Mouse (Mus musculus): ENCODE results near the gene Tet2. TPM values are rescaled to one million over a fixed set of nuclear protein-coding genes. Genes with fewer than 3 reads are reported as not detected.
A peak's percentile ranks its signal among the peaks of the same experiment; 100 is the strongest.

Gene Tet2
- total and polyA plus RNA-seq, 2 experiments from 2014 or later = 17.2 to 46.5 TPM

- Histone ChIP-seq H3K27me3 (ENCODE audit: insufficient read depth, low read length) (no peaks in the 10 kb centered on the region), H3K4me3 (ENCODE audit: low read depth, low read length) (no peak overlapping the region), H3K9me3 (ENCODE audit: low read length) (no peaks in the 10 kb centered on the region), H3K4me2 (ENCODE audit: low read depth, low read length, poor library complexity, severe bottlenecking) (no peak overlapping the region), H3K9ac (replicated peaks; ENCODE audit: low read length, poor library complexity, severe bottlenecking) (no peak overlapping the region), H3K36me3 (ENCODE audit: insufficient read depth, low read length) (peaks cover 21% of the 10 kb centered on the region), H3K4me1 (ENCODE audit: insufficient read depth, low read length) (no peaks in the 10 kb centered on the region), H3K27ac (ENCODE audit: low read depth, low read length) (no peak overlapping the region)
- 92% methylated on average over 2 of the region's 2 CpGs for WGBS
- ATAC-seq (ENCODE audit: low FRiP score) = no peak
- TF ChIP-seq CTCF (IDR thresholded peaks at IDR 0.05) = no peak
- DNase-seq (ENCODE audit: low spot score) = no peak
Observed at GRCm38 (mm10) chr3:133491370-133491769, 53.6 kb downstream of the Tet2 start.

DNA sequence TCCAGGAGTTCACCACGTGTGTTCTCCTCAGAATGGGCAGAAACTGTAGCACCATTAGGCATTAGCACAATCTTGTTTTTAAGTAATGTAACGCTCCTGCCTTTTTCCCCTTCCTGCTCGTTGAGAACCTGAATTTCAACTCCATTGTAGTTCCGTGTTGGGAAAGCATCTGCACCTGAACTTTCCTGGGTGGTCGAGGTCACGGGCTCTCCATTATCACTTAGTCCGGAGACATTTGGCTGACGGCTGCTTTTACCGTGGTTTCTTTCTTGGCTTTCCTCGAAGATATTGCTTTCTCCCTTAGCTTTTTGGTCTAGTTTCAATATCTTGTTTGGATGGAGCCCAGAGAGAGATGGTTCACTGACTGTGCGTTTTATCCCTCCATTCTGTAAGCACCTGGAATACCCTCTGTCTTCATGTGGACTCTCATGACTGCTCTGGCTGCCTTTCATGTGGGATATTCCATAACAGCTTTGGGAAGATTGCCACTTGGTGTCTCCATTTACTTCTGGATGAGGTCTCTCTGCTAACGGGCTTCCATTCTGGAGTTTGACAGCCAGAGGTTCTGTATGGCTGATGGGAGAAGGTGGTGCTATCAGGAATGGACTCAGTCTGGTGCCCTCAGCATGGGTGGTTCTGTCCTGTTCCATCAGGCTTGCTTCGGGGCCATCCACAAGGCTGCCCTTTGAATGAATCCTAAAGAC is 56.8 kb downstream of the Tet2 start:
- no peak overlapping the region for H3K4me3 ChIP-seq (ENCODE audit: low read depth, low read length)
- no peak overlapping the region for H3K9ac ChIP-seq (replicated peaks; ENCODE audit: low read length, poor library complexity, severe bottlenecking)
- H3K4me2 ChIP-seq (ENCODE audit: low read depth, low read length, poor library complexity, severe bottlenecking) = no peak overlapping the region
- H3K27ac ChIP-seq (ENCODE audit: low read depth, low read length) = no peak overlapping the region
- no peak for DNase-seq (ENCODE audit: low spot score)
- TF ChIP-seq CTCF (IDR thresholded peaks at IDR 0.05) = no peak
- peaks cover 32% of the 10 kb centered on the region for H3K36me3 ChIP-seq (ENCODE audit: insufficient read depth, low read length)
- H3K9me3 ChIP-seq (ENCODE audit: low read length) = no peaks in the 10 kb centered on the region
- WGBS = 94% methylated on average over 13 of the region's 13 CpGs
- no peak for ATAC-seq (ENCODE audit: low FRiP score)
- no peaks in the 10 kb centered on the region for H3K4me1 ChIP-seq (ENCODE audit: insufficient read depth, low read length)
- H3K27me3 ChIP-seq (ENCODE audit: insufficient read depth, low read length) = no peaks in the 10 kb centered on the region

GRCm38 (mm10) chr3:133482887-133483286 is 62.1 kb downstream of the Tet2 start:
- Histone ChIP-seq H3K27me3 (ENCODE audit: insufficient read depth, low read length) (no peaks in the 10 kb centered on the region), H3K4me1 (ENCODE audit: insufficient read depth, low read length) (no peaks in the 10 kb centered on the region), H3K9ac (replicated peaks; ENCODE audit: low read length, poor library complexity, severe bottlenecking) (no peak overlapping the region), H3K36me3 (ENCODE audit: insufficient read depth, low read length) (peaks cover 41% of the 10 kb centered on the region), H3K4me3 (ENCODE audit: low read depth, low read length) (no peak overlapping the region), H3K4me2 (ENCODE audit: low read depth, low read length, poor library complexity, severe bottlenecking) (no peak overlapping the region), H3K27ac (ENCODE audit: low read depth, low read length) (no peak overlapping the region), H3K9me3 (ENCODE audit: low read length) (no peaks in the 10 kb centered on the region)
- DNase-seq (ENCODE audit: low spot score) (no peak), ATAC-seq (ENCODE audit: low FRiP score) (no peak)
- 89% methylated on average over 1 of the region's 1 CpGs for WGBS
- TF ChIP-seq CTCF (IDR thresholded peaks at IDR 0.05) = no peak

- Histone ChIP-seq H3K36me3 (ENCODE audit: insufficient read depth, low read length) (peaks cover 22% of the 10 kb centered on the region), H3K4me3 (ENCODE audit: low read depth, low read length) (no peak overlapping the region), H3K9me3 (ENCODE audit: low read length) (no peaks in the 10 kb centered on the region), H3K27me3 (ENCODE audit: insufficient read depth, low read length) (no peaks in the 10 kb centered on the region), H3K4me2 (ENCODE audit: low read depth, low read length, poor library complexity, severe bottlenecking) (no peak overlapping the region), H3K27ac (ENCODE audit: low read depth, low read length) (no peak overlapping the region), H3K9ac (replicated peaks; ENCODE audit: low read length, poor library complexity, severe bottlenecking) (no peak overlapping the region), H3K4me1 (ENCODE audit: insufficient read depth, low read length) (no peaks in the 10 kb centered on the region)
- no peak for TF ChIP-seq CTCF (IDR thresholded peaks at IDR 0.05)
- ATAC-seq (ENCODE audit: low FRiP score) (no peak), DNase-seq (ENCODE audit: low spot score) (no peak)
- WGBS = 90% methylated on average over 3 of the region's 3 CpGs
Observed at GRCm38 (mm10) chr3:133478987-133479386, 66.0 kb downstream of the Tet2 start.

- WGBS = 93% methylated on average over 1 of the region's 1 CpGs
- Histone ChIP-seq H3K9ac (replicated peaks; ENCODE audit: low read length, poor library complexity, severe bottlenecking) (no peak overlapping the region), H3K4me1 (ENCODE audit: insufficient read depth, low read length) (no peaks in the 10 kb centered on the region), H3K36me3 (ENCODE audit: insufficient read depth, low read length) (peaks cover 31% of the 10 kb centered on the region), H3K4me3 (ENCODE audit: low read depth, low read length) (no peak overlapping the region), H3K27ac (ENCODE audit: low read depth, low read length) (no peak overlapping the region), H3K27me3 (ENCODE audit: insufficient read depth, low read length) (no peaks in the 10 kb centered on the region), H3K4me2 (ENCODE audit: low read depth, low read length, poor library complexity, severe bottlenecking) (no peak overlapping the region), H3K9me3 (ENCODE audit: low read length) (no peaks in the 10 kb centered on the region)
- no peak for DNase-seq (ENCODE audit: low spot score)
- ATAC-seq (ENCODE audit: low FRiP score) = no peak
- TF ChIP-seq CTCF (IDR thresholded peaks at IDR 0.05) = no peak
Observed at GRCm38 (mm10) chr3:133473781-133474180, 71.2 kb downstream of the Tet2 start.

GRCm38 (mm10) chr3:133471101-133471500 is 73.8 kb downstream of the Tet2 start:
- no peaks in the 10 kb centered on the region for H3K27me3 ChIP-seq (ENCODE audit: insufficient read depth, low read length)
- no peaks in the 10 kb centered on the region for H3K4me1 ChIP-seq (ENCODE audit: insufficient read depth, low read length)
- no peak overlapping the region for H3K4me3 ChIP-seq (ENCODE audit: low read depth, low read length)
- H3K27ac ChIP-seq (ENCODE audit: low read depth, low read length) = no peak overlapping the region
- no peaks in the 10 kb centered on the region for H3K9me3 ChIP-seq (ENCODE audit: low read length)
- no peak overlapping the region for H3K9ac ChIP-seq (replicated peaks; ENCODE audit: low read length, poor library complexity, severe bottlenecking)
- peaks cover 51% of the 10 kb centered on the region for H3K36me3 ChIP-seq (ENCODE audit: insufficient read depth, low read length)
- H3K4me2 ChIP-seq (ENCODE audit: low read depth, low read length, poor library complexity, severe bottlenecking) = no peak overlapping the region
- WGBS = 84% methylated on average over 4 of the region's 4 CpGs
- no peak for ATAC-seq (ENCODE audit: low FRiP score)
- DNase-seq (ENCODE audit: low spot score) = peak; percentile 21
- TF ChIP-seq CTCF (IDR thresholded peaks at IDR 0.05) = no peak
